Mouse (Mus musculus) heart, postnatal 0 days (tissue): ENCODE data around the gene Lrrc9.
A peak's percentile ranks its signal among the peaks of the same experiment; 100 is the strongest.

ENCODE experiments used
- CTCF ChIP-seq: IDR thresholded peaks from 2 replicates; pipeline ENCODE4 v1.5.1; 2016; ENCODE audit warnings: antibody characterized with exemption, control low read depth, low read depth
- EP300 ChIP-seq: IDR thresholded peaks from 2 replicates; pipeline ENCODE4 v1.6.1; 2016; ENCODE audit warnings: antibody characterized with exemption, low read depth

DNA sequence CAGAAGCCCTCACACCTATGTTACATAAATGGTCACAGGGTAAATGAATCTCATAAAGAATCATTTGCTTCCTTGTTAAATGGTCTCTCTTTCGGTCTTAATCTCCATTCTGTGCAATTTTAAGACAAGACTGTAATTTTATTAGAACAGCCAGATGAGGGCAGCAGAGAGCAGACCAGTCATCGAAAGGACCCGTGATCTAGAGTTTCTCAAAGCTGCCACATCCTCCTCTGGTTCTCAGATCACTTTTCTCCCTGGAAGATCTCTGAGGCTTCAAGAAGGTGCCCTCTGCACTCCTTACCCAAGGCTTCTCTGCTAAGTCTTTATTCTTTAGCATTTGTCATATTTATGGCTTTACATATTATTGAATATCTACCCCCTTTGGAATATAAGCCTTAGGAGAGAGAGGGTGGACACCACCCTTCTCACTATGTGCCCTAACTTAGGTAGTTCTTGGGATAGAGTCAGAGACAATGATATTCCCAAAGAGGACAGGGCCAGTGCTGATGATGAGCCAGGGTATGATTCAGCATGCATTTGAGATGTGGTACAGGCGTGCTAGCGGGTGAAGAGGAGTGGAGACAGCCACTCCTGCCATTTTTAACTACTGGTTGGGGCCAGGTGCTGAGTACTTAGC is 20.3 kb downstream of the Lrrc9 start:
- TF ChIP-seq CTCF (peak; percentile 68), EP300 (no peak)
